Mouse (Mus musculus) small intestine, adult 2 months (tissue): Measurements from ENCODE around the gene Slc20a1. TPM values are rescaled to one million over a fixed set of nuclear protein-coding genes. Genes with fewer than 3 reads are reported as not detected.
A peak's percentile ranks its signal among the peaks of the same experiment; 100 is the strongest.

Experiments used
- H3K27ac ChIP-seq: fragments of 200-500 bp; 2 replicates; pipeline ENCODE4 v1.5.1; 2012; ENCODE audit warnings: low read depth, low read length, control low read depth, inconsistent platforms; ENCODE audit not compliant: insufficient read depth
- H3K27me3 ChIP-seq: fragments of 200-500 bp; 2 replicates; pipeline ENCODE4 v1.6.1; 2012; ENCODE audit warnings: mild to moderate bottlenecking, moderate library complexity, low read length, inconsistent platforms; ENCODE audit not compliant: control insufficient read depth, insufficient read depth
- H3K36me3 ChIP-seq: fragments of 200-500 bp; 2 replicates; pipeline ENCODE4 v1.6.1; 2012; ENCODE audit warnings: mild to moderate bottlenecking, low read length, control low read depth, inconsistent platforms; ENCODE audit not compliant: control insufficient read depth, insufficient read depth
- H3K4me1 ChIP-seq: fragments of 200-500 bp; 2 replicates; pipeline ENCODE4 v1.6.1; 2012; ENCODE audit warnings: low read length, inconsistent platforms, mixed read lengths; ENCODE audit not compliant: control insufficient read depth, insufficient read depth, insufficient read length
- H3K4me3 ChIP-seq: fragments of 200-500 bp; 2 replicates; pipeline ENCODE4 v1.5.1; 2012; ENCODE audit warnings: low read depth, mild to moderate bottlenecking, control low read depth, inconsistent platforms, low read length, moderate library complexity
- CTCF ChIP-seq: fragments of 200-500 bp; IDR thresholded peaks from 2 replicates; pipeline ENCODE4 v1.5.1; 2012; ENCODE audit warnings: low read depth, mild to moderate bottlenecking, control low read depth, inconsistent platforms, low read length, moderate library complexity, mixed read lengths; ENCODE audit not compliant: insufficient replicate concordance, insufficient read length; ENCODE audit errors: extremely low read depth
- POLR2A ChIP-seq: fragments of 200-500 bp; IDR thresholded peaks from 2 replicates; pipeline ENCODE4 v1.6.1; 2012; ENCODE audit warnings: low read depth, mild to moderate bottlenecking, control low read depth, inconsistent platforms, low read length, moderate library complexity
- WGBS: fragments of 180-500 bp; shearing (Covaris S2); methylation state at CpG from one replicate; pipeline ENCODE4 v1.1.7; 2018; 5-methylcytosine and 5-hydroxymethylcytosine counted together
- polyA plus RNA-seq: library from polyadenylated mRNA; depleted of rRNA; stranded (reverse); fragments of >200 nt; gene quantifications from 2 replicates; pipeline ENCODE4 v1.2.3, GENCODE M21; 2012

Slc20a1 gene
- polyA plus RNA-seq, 1 experiment: 6.6 TPM

DNA sequence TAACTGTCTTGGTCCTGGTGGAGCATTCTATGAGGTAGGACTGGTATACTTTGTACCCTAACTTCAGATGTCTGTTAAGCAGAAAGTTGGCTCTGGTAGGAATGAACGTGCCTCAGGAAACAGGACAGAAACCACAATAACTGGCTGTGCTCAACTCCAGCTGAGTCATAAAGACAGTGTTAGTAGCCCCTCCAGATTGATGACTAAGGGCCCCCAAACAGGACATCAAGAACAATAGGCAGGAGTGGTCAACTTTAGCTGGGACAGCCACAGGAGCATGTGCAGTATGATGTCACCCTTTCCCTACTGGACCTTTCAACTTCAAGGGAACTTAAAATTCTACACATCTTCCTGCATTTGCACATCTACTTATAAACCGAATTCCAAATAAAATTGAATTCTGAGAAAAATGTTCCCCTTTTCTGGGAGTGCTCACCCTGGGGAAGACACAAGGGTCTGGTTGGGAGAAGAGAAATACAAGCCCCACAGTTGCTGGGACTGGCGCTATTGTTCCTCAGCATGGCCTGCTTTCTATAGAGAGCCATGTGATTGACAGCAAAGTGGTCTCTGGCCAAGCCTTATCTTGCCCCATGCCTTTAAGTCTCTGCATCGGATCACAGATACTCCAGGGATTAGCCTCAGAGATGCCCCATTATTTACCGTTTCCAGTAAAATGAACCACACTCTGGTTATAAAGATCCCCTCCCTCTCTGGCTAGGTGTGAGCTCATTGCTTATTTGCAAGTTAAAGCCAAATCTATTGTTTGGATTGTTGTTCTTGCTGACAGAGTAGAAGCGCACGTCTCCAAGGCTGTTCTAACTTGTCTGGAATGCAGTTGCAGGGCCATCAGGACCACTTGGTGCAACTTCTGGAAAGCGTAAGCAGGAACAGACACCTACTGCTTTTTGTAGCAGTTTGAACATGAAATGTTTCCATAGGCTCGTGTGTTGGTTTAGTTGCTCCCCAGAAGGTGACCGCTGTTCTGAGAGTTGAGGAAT lies 31.8 kb upstream of the Slc20a1 start:
- Histone ChIP-seq H3K36me3 (no peaks in the 10 kb centered on the region), H3K27ac (no peak overlapping the region), H3K27me3 (no peaks in the 10 kb centered on the region; the same call in 1 of the 2 replicates), H3K4me1 (no peaks in the 10 kb centered on the region), H3K4me3 (no peak overlapping the region)
- no peak for TF ChIP-seq CTCF
- TF ChIP-seq POLR2A: no peak
- 62% methylated on average over 10 of the region's 10 CpGs for WGBS

DNA sequence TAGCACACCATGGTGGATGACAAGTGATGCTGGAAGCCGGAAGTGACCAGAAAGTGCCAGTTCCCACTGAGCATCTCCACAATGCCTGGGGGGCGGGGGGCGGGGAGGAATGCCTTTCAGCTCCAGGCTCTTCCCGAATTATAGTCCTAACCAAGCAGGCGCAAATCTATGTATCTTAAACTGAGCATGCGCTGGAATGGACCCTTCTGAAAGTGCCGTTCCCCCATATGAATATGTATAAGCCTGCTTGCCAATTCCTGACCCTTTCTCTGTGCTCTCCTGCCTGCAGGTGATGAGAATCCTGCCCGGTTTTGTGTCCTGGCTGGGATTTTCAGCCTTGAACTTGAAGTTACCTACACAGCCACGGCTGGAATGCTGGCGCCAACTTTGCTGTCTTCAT lies 25.2 kb upstream of the Slc20a1 start:
- no peak for TF ChIP-seq POLR2A
- TF ChIP-seq CTCF: no peak
- no peaks in the 10 kb centered on the region for H3K36me3 ChIP-seq
- no peak overlapping the region for H3K27ac ChIP-seq
- no peaks in the 10 kb centered on the region; the same call in 1 of the 2 replicates for H3K27me3 ChIP-seq
- 65% methylated on average over 10 of the region's 10 CpGs for WGBS
- H3K4me1 ChIP-seq: no peaks in the 10 kb centered on the region; the same call in 1 of the 2 replicates
- no peak overlapping the region for H3K4me3 ChIP-seq

DNA sequence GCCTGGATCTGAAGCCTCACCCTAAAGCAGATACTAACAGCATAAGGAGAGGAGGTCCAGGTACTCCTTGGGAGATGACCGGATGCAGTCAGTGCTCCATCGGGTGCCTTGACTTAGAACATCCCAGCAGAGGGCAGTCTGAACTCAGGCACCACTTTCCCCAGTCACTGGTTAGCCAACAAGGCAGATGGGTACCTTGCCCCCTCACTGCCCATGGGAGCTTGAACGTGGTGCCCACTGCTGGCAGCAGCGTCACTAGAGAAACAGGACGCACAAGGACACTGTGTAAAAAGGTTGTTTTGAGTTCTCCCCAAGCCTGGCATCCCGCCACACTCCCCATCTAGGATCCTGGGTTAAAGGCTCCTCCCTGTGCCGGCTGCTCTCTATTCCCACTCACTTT lies 24.1 kb upstream of the Slc20a1 start:
- H3K4me3 ChIP-seq: no peak overlapping the region

DNA sequence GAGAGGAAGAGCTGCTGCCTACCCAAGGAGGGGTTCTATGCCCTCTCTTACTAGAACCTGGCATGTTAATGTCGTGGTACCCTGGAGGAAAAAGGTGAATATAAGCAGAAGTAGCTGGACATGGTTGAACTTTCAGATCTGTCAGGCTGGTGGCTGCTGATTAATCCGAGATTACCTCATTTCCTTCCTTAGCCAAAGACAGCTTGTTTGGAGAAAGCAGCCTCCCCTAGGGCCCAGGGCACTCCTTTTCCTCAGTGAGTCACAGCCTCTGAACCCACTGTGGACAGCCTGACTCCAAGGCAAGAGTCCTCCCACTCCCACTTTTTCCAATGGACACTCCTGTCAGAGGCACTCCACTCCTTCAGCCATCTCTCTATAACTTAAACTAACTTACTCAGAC lies 22.9 kb upstream of the Slc20a1 start:
- H3K4me3 ChIP-seq: no peak overlapping the region
- no peaks in the 10 kb centered on the region; the same call in 1 of the 2 replicates for H3K27me3 ChIP-seq
- WGBS: 29% methylated on average over 2 of the region's 2 CpGs
- TF ChIP-seq POLR2A (no peak), CTCF (no peak)
- no peaks in the 10 kb centered on the region; the same call in 1 of the 2 replicates for H3K4me1 ChIP-seq
- H3K27ac ChIP-seq: no peak overlapping the region
- no peaks in the 10 kb centered on the region for H3K36me3 ChIP-seq

More for the DNA sequence above, 24.1 kb upstream of the Slc20a1 start:
- no peak overlapping the region for H3K27ac ChIP-seq
- WGBS: 19% methylated on average over 7 of the region's 7 CpGs
- no peaks in the 10 kb centered on the region; the same call in 1 of the 2 replicates for H3K27me3 ChIP-seq
- no peaks in the 10 kb centered on the region; the same call in 1 of the 2 replicates for H3K4me1 ChIP-seq
- peak; percentile 67 for TF ChIP-seq CTCF
- TF ChIP-seq POLR2A: no peak
- H3K36me3 ChIP-seq: no peaks in the 10 kb centered on the region

DNA sequence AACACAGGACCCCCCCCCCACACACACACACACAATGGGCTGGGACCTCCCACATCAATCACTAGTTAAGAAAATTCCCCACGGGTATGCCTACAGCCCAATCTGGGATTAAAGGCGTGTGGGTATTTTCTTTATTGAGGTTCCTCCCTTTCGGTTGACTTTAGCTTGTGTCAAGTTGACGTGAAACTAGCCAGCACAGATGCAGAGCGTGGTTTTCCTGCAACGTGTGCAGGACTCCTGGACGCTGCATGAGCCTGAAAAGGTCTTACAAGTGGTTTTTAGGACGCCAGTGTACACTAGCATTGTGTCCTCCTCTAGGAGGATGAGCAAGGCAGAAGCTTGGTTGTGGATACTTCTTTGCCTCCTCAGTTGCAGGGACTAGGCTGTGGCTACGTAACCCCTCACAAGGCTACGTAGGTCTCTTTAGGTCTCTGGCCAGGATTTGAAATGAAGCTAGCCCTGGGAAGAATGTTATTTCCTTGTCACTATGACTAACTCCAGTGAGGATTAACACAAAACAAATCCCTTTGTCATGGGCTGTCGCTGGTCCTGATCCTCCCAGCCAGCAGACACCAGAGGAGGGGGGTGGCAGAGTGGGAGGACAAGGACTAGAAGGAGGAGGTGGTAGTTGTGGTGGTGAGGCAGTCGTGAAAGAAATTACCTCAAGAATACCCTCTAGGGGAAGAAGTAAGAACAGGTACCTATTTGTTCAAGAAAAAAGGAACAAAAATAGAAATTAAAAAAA lies 21.7 kb upstream of the Slc20a1 start:
- H3K27ac ChIP-seq: no peak overlapping the region
- H3K4me3 ChIP-seq: no peak overlapping the region
- WGBS: 79% methylated on average over 12 of the region's 12 CpGs
- H3K27me3 ChIP-seq: no peaks in the 10 kb centered on the region
- no peaks in the 10 kb centered on the region; the same call in 1 of the 2 replicates for H3K4me1 ChIP-seq
- TF ChIP-seq POLR2A (no peak), CTCF (no peak)
- H3K36me3 ChIP-seq: no peaks in the 10 kb centered on the region

DNA sequence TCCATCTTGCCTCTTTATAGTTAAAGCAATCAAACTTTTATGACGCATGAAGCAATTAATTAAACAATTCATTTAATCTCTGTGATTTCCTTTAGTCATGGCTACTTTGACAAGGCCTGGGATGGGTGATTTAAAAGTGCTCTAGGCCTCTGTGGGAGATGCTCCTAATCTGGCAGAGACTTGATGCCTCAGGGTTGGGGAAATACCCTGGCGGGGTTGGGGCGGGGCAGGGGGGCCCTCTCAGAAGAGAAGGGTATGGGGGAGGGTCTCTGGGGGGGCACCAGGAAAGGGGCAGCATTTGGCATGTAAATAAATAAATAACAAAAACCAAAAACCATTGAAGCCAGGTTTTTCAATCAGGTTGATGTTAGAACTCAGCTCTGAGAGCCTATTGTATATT lies 20.9 kb upstream of the Slc20a1 start:
- Histone ChIP-seq H3K27ac (no peak overlapping the region), H3K27me3 (no peaks in the 10 kb centered on the region), H3K4me3 (no peak overlapping the region), H3K36me3 (no peaks in the 10 kb centered on the region), H3K4me1 (no peaks in the 10 kb centered on the region; the same call in 1 of the 2 replicates)
- 65% methylated on average over 3 of the region's 3 CpGs for WGBS
- TF ChIP-seq POLR2A (no peak), CTCF (no peak)
